Mouse (Mus musculus): ENCODE results near the gene Fbxo46. TPM values are rescaled to one million over a fixed set of nuclear protein-coding genes. Genes with fewer than 3 reads are reported as not detected.

Fbxo46 gene
- polyA plus RNA-seq, 1 experiment from 2014 or later, result 8.1 TPM

DNA sequence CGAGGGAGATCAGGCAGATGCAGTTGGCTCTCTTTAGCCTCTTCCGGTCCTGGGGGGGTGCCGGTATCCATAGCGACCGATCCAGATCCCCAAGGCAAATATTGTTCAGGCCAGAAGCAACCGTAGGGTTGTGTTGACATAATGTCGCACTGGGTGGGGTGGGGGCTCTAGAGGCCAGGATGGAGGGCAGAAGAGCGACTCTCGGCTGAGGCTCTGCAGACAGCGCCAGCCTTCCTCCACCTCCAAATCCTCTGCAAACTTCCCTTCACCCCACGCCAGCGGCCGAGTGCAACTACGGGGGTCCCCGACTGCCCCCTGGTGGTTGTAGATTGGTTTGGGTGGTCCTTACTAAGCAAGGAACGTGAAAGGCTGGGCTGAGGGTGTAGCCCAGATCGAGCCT lies 53.2 kb downstream of the Fbxo46 start:
- Histone ChIP-seq H3K9me3 (ENCODE audit: control insufficient read depth, low read length) (no peaks in the 10 kb centered on the region), H3K4me3 (ENCODE audit: low read depth, low read length) (peak overlapping the region; percentile 27), H3K4me2 (ENCODE audit: low read length) (peak overlapping the region; percentile 50), H3K9ac (ENCODE audit: low read length) (no peak overlapping the region), H3K4me1 (replicated peaks; ENCODE audit: control insufficient read depth, insufficient read depth, low read length) (peaks cover 25% of the 10 kb centered on the region; the same call in 1 of the 2 replicates), H3K36me3 (ENCODE audit: control insufficient read depth, insufficient read depth, low read length) (no peaks in the 10 kb centered on the region), H3K27me3 (replicated peaks; ENCODE audit: control insufficient read depth, insufficient read depth, low read length) (peaks cover 27% of the 10 kb centered on the region), H3K27ac (ENCODE audit: low read depth) (peak overlapping the region; percentile 33; the same call in 1 of the 2 replicates)
- 1% methylated on average over 17 of the region's 17 CpGs for WGBS
- ATAC-seq (replicated peaks; ENCODE audit: low FRiP score, low TSS enrichment, low read depth) (peak; percentile 61), DNase-seq (ENCODE audit: low spot score) (peak; percentile 94)

- peaks cover 18% of the 10 kb centered on the region for H3K4me1 ChIP-seq (replicated peaks; ENCODE audit: control insufficient read depth, insufficient read depth, low read length)
- H3K27me3 ChIP-seq (replicated peaks; ENCODE audit: control insufficient read depth, insufficient read depth, low read length), result peaks cover 55% of the 10 kb centered on the region
- H3K36me3 ChIP-seq (ENCODE audit: control insufficient read depth, insufficient read depth, low read length), result no peaks in the 10 kb centered on the region
- peak within 1 kb of the TSS; percentile 38 for H3K4me2 ChIP-seq (ENCODE audit: low read length)
- no peak within 1 kb of the TSS for H3K9ac ChIP-seq (ENCODE audit: low read length)
- WGBS, result 2% methylated on average over 30 of the region's 30 CpGs
- H3K4me3 ChIP-seq (ENCODE audit: low read depth, low read length), result peak within 1 kb of the TSS; percentile 18
- DNase-seq (ENCODE audit: low spot score), result peak; percentile 56
- 0 out of 2 replicates have a peak, but pooled peaks cover 4% of the 10 kb centered on the region for H3K9me3 ChIP-seq (ENCODE audit: control insufficient read depth, low read length)
- no peak within 1 kb of the TSS for H3K27ac ChIP-seq (ENCODE audit: low read depth)
- peak; percentile 63; the same call in 1 of the 2 replicates for ATAC-seq (replicated peaks; ENCODE audit: low FRiP score, low TSS enrichment, low read depth)
These were observed 56.3 kb downstream of the Fbxo46 start, which contains the start of gene Eml2 for GRCm38 (mm10) chr7:19175708-19176515. Gene Eml2, plus strand, starts transcription at chr7:19176421.

DNA sequence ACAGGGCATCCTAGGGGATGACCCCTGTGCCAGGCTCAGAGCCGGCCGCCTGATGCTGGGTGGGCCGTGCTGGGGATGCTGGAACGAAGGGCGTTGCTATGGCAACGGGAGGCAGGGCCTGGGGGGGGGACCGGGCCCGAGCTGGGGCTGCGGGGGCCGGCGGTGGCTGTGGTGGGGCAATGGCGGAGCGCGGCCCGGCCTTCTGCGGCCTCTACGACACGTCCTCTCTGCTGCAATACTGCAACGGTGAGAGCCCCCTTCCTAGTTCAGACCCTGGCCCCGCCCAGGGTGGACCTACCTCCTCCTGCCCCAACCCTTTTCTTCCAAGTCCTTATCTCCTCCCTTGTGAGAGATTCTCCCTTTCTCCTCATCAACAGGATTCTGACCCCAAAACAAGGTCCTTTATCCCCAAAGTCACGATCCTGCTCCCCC lies 56.9 kb downstream of the Fbxo46 start:
- Histone ChIP-seq H3K9me3 (ENCODE audit: control insufficient read depth, low read length) (0 out of 2 replicates have a peak, but pooled peaks cover 4% of the 10 kb centered on the region), H3K27me3 (replicated peaks; ENCODE audit: control insufficient read depth, insufficient read depth, low read length) (peaks cover 55% of the 10 kb centered on the region), H3K36me3 (ENCODE audit: control insufficient read depth, insufficient read depth, low read length) (no peaks in the 10 kb centered on the region), H3K4me3 (ENCODE audit: low read depth, low read length) (peak overlapping the region; percentile 18), H3K9ac (ENCODE audit: low read length) (no peak overlapping the region), H3K4me1 (replicated peaks; ENCODE audit: control insufficient read depth, insufficient read depth, low read length) (peaks cover 20% of the 10 kb centered on the region), H3K4me2 (ENCODE audit: low read length) (peak overlapping the region; percentile 38), H3K27ac (ENCODE audit: low read depth) (no peak overlapping the region)
- no peak for ATAC-seq (replicated peaks; ENCODE audit: low FRiP score, low TSS enrichment, low read depth)
- 12% methylated on average over 16 of the region's 21 CpGs for WGBS
- DNase-seq (ENCODE audit: low spot score), result no peak

GRCm38 (mm10) chr7:19177216-19177615 lies 57.6 kb downstream of the Fbxo46 start:
- WGBS, result 75% methylated on average over 7 of the region's 7 CpGs
- H3K27ac ChIP-seq (ENCODE audit: low read depth), result no peak overlapping the region
- H3K4me1 ChIP-seq (replicated peaks; ENCODE audit: control insufficient read depth, insufficient read depth, low read length), result peaks cover 25% of the 10 kb centered on the region
- H3K27me3 ChIP-seq (replicated peaks; ENCODE audit: control insufficient read depth, insufficient read depth, low read length), result peaks cover 55% of the 10 kb centered on the region
- H3K36me3 ChIP-seq (ENCODE audit: control insufficient read depth, insufficient read depth, low read length), result no peaks in the 10 kb centered on the region
- DNase-seq (ENCODE audit: low spot score) (no peak), ATAC-seq (replicated peaks; ENCODE audit: low FRiP score, low TSS enrichment, low read depth) (no peak)
- H3K9ac ChIP-seq (ENCODE audit: low read length), result no peak overlapping the region
- H3K4me2 ChIP-seq (ENCODE audit: low read length), result no peak overlapping the region
- no peak overlapping the region for H3K4me3 ChIP-seq (ENCODE audit: low read depth, low read length)
- 0 out of 2 replicates have a peak, but pooled peaks cover 4% of the 10 kb centered on the region for H3K9me3 ChIP-seq (ENCODE audit: control insufficient read depth, low read length)

DNA sequence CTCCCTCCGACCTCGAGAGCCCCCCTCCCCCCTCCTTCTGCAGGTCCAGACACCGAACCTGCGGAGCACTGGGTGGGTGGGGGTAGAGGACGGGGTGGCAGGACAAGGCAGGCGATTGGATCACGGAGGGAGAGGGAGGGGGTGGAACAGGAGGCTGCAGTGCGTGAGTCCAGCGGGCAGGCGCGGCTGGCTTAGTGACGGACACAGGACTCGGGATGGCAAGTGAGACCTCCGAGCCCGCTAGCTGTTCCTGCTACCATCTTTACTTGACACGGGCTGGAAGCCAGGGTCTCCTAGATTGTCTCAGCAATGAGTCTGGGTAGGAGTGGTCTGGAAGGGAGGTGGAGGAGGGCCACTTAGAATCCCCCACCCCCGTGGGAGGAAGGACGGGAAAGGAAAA lies 58.4 kb downstream of the Fbxo46 start:
- Histone ChIP-seq H3K36me3 (ENCODE audit: control insufficient read depth, insufficient read depth, low read length) (no peaks in the 10 kb centered on the region), H3K27ac (ENCODE audit: low read depth) (no peak overlapping the region), H3K4me2 (ENCODE audit: low read length) (peak overlapping the region; percentile 7; the same call in 1 of the 2 replicates), H3K9ac (ENCODE audit: low read length) (no peak overlapping the region), H3K4me1 (replicated peaks; ENCODE audit: control insufficient read depth, insufficient read depth, low read length) (peaks cover 18% of the 10 kb centered on the region), H3K9me3 (ENCODE audit: control insufficient read depth, low read length) (0 out of 2 replicates have a peak, but pooled peaks cover 4% of the 10 kb centered on the region), H3K27me3 (replicated peaks; ENCODE audit: control insufficient read depth, insufficient read depth, low read length) (peaks cover 55% of the 10 kb centered on the region), H3K4me3 (ENCODE audit: low read depth, low read length) (peak overlapping the region; percentile 4; the same call in 1 of the 2 replicates)
- ATAC-seq (replicated peaks; ENCODE audit: low FRiP score, low TSS enrichment, low read depth) (no peak), DNase-seq (ENCODE audit: low spot score) (no peak)
- 12% methylated on average over 18 of the region's 18 CpGs for WGBS

GRCm38 (mm10) chr7:19178443-19179092 lies 58.9 kb downstream of the Fbxo46 start:
- ATAC-seq (replicated peaks; ENCODE audit: low FRiP score, low TSS enrichment, low read depth) (no peak), DNase-seq (ENCODE audit: low spot score) (peak; percentile 86)
- Histone ChIP-seq H3K9me3 (ENCODE audit: control insufficient read depth, low read length) (0 out of 2 replicates have a peak, but pooled peaks cover 4% of the 10 kb centered on the region), H3K27ac (ENCODE audit: low read depth) (no peak overlapping the region), H3K4me3 (ENCODE audit: low read depth, low read length) (peak overlapping the region; percentile 4; the same call in 1 of the 2 replicates), H3K4me1 (replicated peaks; ENCODE audit: control insufficient read depth, insufficient read depth, low read length) (peaks cover 17% of the 10 kb centered on the region), H3K36me3 (ENCODE audit: control insufficient read depth, insufficient read depth, low read length) (no peaks in the 10 kb centered on the region), H3K4me2 (ENCODE audit: low read length) (peak overlapping the region; percentile 45), H3K9ac (ENCODE audit: low read length) (no peak overlapping the region), H3K27me3 (replicated peaks; ENCODE audit: control insufficient read depth, insufficient read depth, low read length) (peaks cover 55% of the 10 kb centered on the region)
- WGBS, result 5% methylated on average over 27 of the region's 27 CpGs

GRCm38 (mm10) chr7:19179173-19179572 lies 59.5 kb downstream of the Fbxo46 start:
- Histone ChIP-seq H3K4me2 (ENCODE audit: low read length) (peak overlapping the region; percentile 45), H3K9ac (ENCODE audit: low read length) (no peak overlapping the region; the same call in 1 of the 2 replicates), H3K4me3 (ENCODE audit: low read depth, low read length) (0 out of 2 replicates have a peak overlapping the region, but pooled peaks have one; percentile 10), H3K4me1 (replicated peaks; ENCODE audit: control insufficient read depth, insufficient read depth, low read length) (peaks cover 17% of the 10 kb centered on the region), H3K36me3 (ENCODE audit: control insufficient read depth, insufficient read depth, low read length) (no peaks in the 10 kb centered on the region), H3K27ac (ENCODE audit: low read depth) (no peak overlapping the region), H3K9me3 (ENCODE audit: control insufficient read depth, low read length) (0 out of 2 replicates have a peak, but pooled peaks cover 4% of the 10 kb centered on the region), H3K27me3 (replicated peaks; ENCODE audit: control insufficient read depth, insufficient read depth, low read length) (peaks cover 55% of the 10 kb centered on the region)
- WGBS, result 1% methylated on average over 32 of the region's 32 CpGs
- ATAC-seq (replicated peaks; ENCODE audit: low FRiP score, low TSS enrichment, low read depth), result 0 out of 2 replicates have a peak, but pooled peaks have one; percentile 24
- peak; percentile 65 for DNase-seq (ENCODE audit: low spot score)

- Histone ChIP-seq H3K9me3 (ENCODE audit: control insufficient read depth, low read length) (0 out of 2 replicates have a peak, but pooled peaks cover 4% of the 10 kb centered on the region), H3K4me1 (replicated peaks; ENCODE audit: control insufficient read depth, insufficient read depth, low read length) (peaks cover 17% of the 10 kb centered on the region), H3K27me3 (replicated peaks; ENCODE audit: control insufficient read depth, insufficient read depth, low read length) (peaks cover 55% of the 10 kb centered on the region), H3K36me3 (ENCODE audit: control insufficient read depth, insufficient read depth, low read length) (no peaks in the 10 kb centered on the region), H3K4me2 (ENCODE audit: low read length) (0 out of 2 replicates have a peak overlapping the region, but pooled peaks have one; percentile 45), H3K27ac (ENCODE audit: low read depth) (no peak overlapping the region), H3K9ac (ENCODE audit: low read length) (no peak overlapping the region), H3K4me3 (ENCODE audit: low read depth, low read length) (no peak overlapping the region)
- DNase-seq (ENCODE audit: low spot score) (no peak), ATAC-seq (replicated peaks; ENCODE audit: low FRiP score, low TSS enrichment, low read depth) (no peak)
- WGBS, result 36% methylated on average over 6 of the region's 6 CpGs
These were observed 60.3 kb downstream of the Fbxo46 start for GRCm38 (mm10) chr7:19179936-19180335.
